Mouse (Mus musculus) lung, postnatal 0 days (tissue): ENCODE data around the gene Kank1. TPM values are rescaled to one million over a fixed set of nuclear protein-coding genes. Genes with fewer than 3 reads are reported as not detected.

ENCODE experiments used
- ATAC-seq: fragments of 200-750 bp; cut with Nextera tagmentation; 2 replicates; pipeline ENCODE4 v1.8.0; 2017; ENCODE audit warnings: moderate library complexity
- DNase-seq: peaks from one replicate; pipeline ENCODE4 v3.0.0-alpha.2; 2016; ENCODE audit warnings: low spot score
- H3K27ac ChIP-seq: fragments of 300-500 bp; sonication (generic); 2 replicates; pipeline ENCODE4 v1.5.1; 2014; ENCODE audit warnings: antibody characterized with exemption, mild to moderate bottlenecking, low read length, mixed read lengths
- H3K27me3 ChIP-seq: fragments of 300-500 bp; sonication (generic); replicated peaks from 2 replicates; pipeline ENCODE4 v1.6.1; 2014; ENCODE audit warnings: low read length, mixed read lengths; ENCODE audit not compliant: insufficient read depth
- H3K36me3 ChIP-seq: fragments of 300-500 bp; sonication (generic); 2 replicates; pipeline ENCODE4 v1.6.1; 2014; ENCODE audit warnings: low read length, mixed read lengths; ENCODE audit not compliant: insufficient read depth
- H3K4me1 ChIP-seq: fragments of 300-500 bp; sonication (generic); 2 replicates; pipeline ENCODE4 v1.6.1; 2014; ENCODE audit warnings: antibody characterized with exemption, low read depth, low read length, mixed read lengths; ENCODE audit not compliant: insufficient read depth
- H3K4me2 ChIP-seq: fragments of 300-500 bp; sonication (generic); replicated peaks from 2 replicates; pipeline ENCODE4 v1.6.1; 2014; ENCODE audit warnings: low read depth, mild to moderate bottlenecking, low read length, moderate library complexity, mixed read lengths
- H3K4me3 ChIP-seq: fragments of 300-500 bp; sonication (generic); 2 replicates; pipeline ENCODE4 v1.5.1; 2014; ENCODE audit warnings: low read depth, low read length
- H3K9ac ChIP-seq: fragments of 300-500 bp; sonication (generic); replicated peaks from 2 replicates; pipeline ENCODE4 v1.6.1; 2014; ENCODE audit warnings: low read depth, mild to moderate bottlenecking
- H3K9me3 ChIP-seq: fragments of 300-500 bp; sonication (generic); 2 replicates; pipeline ENCODE4 v1.6.1; 2016; ENCODE audit warnings: low read length, mixed read lengths
- CTCF ChIP-seq: IDR thresholded peaks from 2 replicates; pipeline ENCODE4 v1.5.1; 2016; ENCODE audit warnings: antibody characterized with exemption, mild to moderate bottlenecking
- EP300 ChIP-seq: IDR thresholded peaks from 2 replicates; pipeline ENCODE4 v1.6.1; 2016; ENCODE audit warnings: antibody characterized with exemption, mild to moderate bottlenecking, control low read depth
- WGBS: fragments of 180-500 bp; shearing (Covaris S2); extraction: QIAGEN DNeasy Blood & Tissue Kit; methylation state at CpG from one replicate; pipeline ENCODE4 v1.1.7; 2014; 5-methylcytosine and 5-hydroxymethylcytosine counted together
- polyA plus RNA-seq: library from polyadenylated mRNA; unstranded; fragments of >200 nt; fragmentation: Nextera tagmentation; extraction: Ambion mirVana; gene quantifications from 2 replicates; pipeline ENCODE4 v1.2.1, GENCODE M21; 2015

The Kank1 gene
- polyA plus RNA-seq, 1 experiment from 2014 or later, result 6.9 TPM

DNA sequence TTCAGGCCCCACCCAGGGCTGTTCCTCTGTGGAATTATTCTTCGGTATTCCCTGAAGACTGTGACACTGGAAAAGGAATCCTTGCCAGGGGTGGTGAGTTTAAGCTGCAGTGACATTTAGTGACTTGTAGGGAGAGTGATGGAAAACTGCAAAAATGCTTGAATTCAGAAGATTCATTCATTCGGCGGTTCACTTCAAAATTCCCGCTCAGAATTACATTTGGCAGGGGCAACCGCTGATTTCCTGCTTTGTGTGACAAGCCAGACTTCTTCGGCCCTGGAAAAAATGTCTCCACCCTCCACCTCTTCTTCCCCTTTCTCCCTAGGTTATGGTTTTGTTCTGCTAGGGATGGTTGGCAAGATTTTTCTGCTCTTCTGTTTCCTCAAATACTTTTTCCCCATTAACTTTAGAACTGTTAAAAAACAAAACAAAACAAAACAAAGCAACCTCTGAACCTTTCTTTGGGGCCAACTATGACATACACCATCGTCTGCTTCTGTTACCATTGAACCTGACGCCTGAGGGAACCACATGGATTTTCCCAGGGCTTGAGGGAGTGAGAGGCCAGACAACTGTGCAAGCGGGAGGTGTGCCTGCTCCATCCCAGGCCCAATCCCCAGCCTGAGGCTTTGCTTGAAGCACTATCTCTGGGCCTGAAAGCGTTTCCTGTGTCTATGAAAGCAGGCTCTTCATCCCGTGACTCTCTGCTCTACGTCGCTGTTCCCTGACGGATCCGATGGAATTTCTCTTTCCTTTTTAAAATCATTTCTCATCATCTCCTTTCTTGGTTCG lies 150.1 kb downstream of the Kank1 start:
- Histone ChIP-seq H3K4me3 (no peak overlapping the region), H3K36me3 (no peaks in the 10 kb centered on the region), H3K9ac (no peak overlapping the region), H3K9me3 (no peaks in the 10 kb centered on the region), H3K27ac (no peak overlapping the region), H3K4me1 (no peaks in the 10 kb centered on the region), H3K27me3 (no peaks in the 10 kb centered on the region), H3K4me2 (no peak overlapping the region)
- no peak for DNase-seq
- no peak for TF ChIP-seq CTCF
- no peak for TF ChIP-seq EP300
- ATAC-seq, result no peak
- 60% methylated on average over 16 of the region's 16 CpGs for WGBS

DNA sequence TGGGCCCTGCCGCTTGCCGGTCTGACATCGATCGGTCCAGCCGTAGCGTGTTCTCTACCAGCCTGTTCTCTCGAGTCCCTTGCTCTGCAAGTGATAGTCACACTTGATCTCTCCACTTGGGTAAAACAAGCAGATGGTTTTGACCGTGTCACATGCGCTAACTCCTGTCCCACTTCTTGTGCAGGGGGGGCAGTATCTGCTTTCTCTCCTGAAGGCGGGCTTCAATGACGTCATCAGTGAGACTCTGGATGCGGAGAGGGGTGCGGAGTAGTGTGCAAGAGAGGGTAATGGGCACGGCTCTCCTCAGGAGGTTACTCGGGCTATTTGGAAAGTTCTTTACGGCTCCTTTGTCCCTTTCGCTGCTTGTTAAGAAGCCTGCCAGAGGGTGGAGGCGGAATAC lies 151.1 kb downstream of the Kank1 start:
- Histone ChIP-seq H3K9ac (no peak overlapping the region), H3K9me3 (no peaks in the 10 kb centered on the region), H3K4me3 (no peak overlapping the region), H3K4me2 (no peak overlapping the region), H3K27ac (no peak overlapping the region), H3K4me1 (no peaks in the 10 kb centered on the region), H3K27me3 (no peaks in the 10 kb centered on the region), H3K36me3 (no peaks in the 10 kb centered on the region)
- 94% methylated on average over 18 of the region's 18 CpGs for WGBS
- DNase-seq, result no peak
- ATAC-seq, result no peak
- TF ChIP-seq EP300, result no peak
- TF ChIP-seq CTCF, result no peak

DNA sequence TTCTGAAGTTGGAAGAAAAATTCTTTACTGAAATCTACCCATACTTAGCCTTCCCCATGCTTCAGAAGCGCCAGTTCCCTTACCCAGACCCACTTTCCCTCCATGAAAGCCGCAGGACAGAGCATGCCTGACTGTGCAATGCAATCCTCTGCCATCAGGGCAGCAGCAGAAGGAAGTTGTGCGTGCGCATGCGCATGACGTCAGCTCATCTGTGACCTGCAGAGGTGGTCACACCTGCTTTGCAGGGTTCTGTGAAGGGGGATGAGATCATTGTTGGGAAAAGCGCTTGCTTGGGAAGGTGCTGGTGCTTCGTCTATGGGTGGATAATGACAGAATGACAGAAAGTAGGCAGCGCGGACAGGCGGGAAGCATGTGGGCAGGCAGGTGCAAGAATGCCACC lies 155.4 kb downstream of the Kank1 start:
- ATAC-seq, result peak; percentile 65; the same call in 1 of the 2 replicates
- H3K36me3 ChIP-seq, result no peaks in the 10 kb centered on the region
- 79% methylated on average over 11 of the region's 11 CpGs for WGBS
- no peak overlapping the region for H3K4me2 ChIP-seq
- TF ChIP-seq EP300 (no peak), CTCF (no peak)
- DNase-seq, result no peak
- no peaks in the 10 kb centered on the region for H3K4me1 ChIP-seq
- H3K27me3 ChIP-seq, result no peaks in the 10 kb centered on the region
- no peaks in the 10 kb centered on the region for H3K9me3 ChIP-seq
- H3K4me3 ChIP-seq, result no peak overlapping the region
- H3K27ac ChIP-seq, result no peak overlapping the region
- H3K9ac ChIP-seq, result no peak overlapping the region

DNA sequence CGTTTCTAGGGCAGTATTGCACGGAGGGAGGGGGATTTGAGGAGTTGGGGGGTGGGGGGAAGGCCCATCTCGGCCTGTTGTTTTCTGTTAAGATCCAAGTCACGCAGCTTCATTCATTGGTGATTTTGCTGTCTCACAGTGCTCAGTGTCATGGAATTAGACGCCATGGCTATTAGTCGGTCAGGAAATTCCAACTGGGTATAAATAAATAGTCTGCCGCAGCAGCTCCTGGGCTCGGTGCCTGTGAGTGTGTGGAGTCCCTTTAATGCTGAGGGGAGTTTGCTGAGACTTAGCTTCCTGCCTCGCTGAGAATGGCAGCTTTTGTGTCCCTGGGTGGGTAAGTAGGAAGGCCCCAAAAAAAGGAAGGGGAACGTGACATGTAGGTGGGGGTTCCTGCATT lies 158.3 kb downstream of the Kank1 start:
- peak overlapping the region; percentile 10; the same call in 1 of the 2 replicates for H3K27ac ChIP-seq
- peak overlapping the region; percentile 29 for H3K4me2 ChIP-seq
- DNase-seq, result peak; percentile 69
- no peak overlapping the region for H3K4me3 ChIP-seq
- no peaks in the 10 kb centered on the region for H3K27me3 ChIP-seq
- H3K9ac ChIP-seq, result no peak overlapping the region
- no peaks in the 10 kb centered on the region for H3K9me3 ChIP-seq
- WGBS, result under 1% methylated on average over 10 of the region's 10 CpGs
- peaks cover 8% of the 10 kb centered on the region; the same call in 1 of the 2 replicates for H3K4me1 ChIP-seq
- peak; percentile 77 for ATAC-seq
- no peak for TF ChIP-seq CTCF
- TF ChIP-seq EP300, result no peak
- no peaks in the 10 kb centered on the region for H3K36me3 ChIP-seq

DNA sequence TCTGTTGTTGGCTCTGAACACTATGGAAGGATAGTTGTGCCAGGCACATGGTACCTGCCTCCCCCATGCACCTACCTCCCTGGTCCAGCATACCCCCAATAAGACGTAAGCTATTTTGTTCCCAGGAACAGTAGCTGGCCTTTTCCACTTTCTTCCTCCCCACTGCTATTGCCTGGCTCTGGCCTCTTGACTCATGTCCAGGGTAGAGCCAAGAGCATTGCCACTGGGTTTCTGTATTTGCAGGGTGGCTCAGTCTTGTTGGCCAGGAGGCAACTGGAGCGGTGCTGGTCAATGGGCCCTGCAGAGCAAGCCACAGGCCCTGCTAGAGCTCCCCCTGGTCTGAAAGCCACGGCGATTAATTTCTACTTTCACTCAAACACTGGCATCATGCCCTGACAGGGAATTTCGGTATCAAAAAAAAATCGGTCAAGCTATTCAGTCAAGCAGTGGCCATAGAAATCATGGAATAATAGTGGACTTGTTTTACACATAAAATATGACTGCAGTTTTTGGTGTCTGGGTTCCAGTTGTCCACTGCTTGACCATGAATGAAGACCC lies 160.0 kb downstream of the Kank1 start:
- no peak overlapping the region for H3K4me3 ChIP-seq
- no peaks in the 10 kb centered on the region for H3K36me3 ChIP-seq
- 79% methylated on average over 6 of the region's 6 CpGs for WGBS
- TF ChIP-seq CTCF (no peak), EP300 (no peak)
- H3K27me3 ChIP-seq, result no peaks in the 10 kb centered on the region
- H3K9me3 ChIP-seq, result no peaks in the 10 kb centered on the region
- H3K4me2 ChIP-seq, result no peak overlapping the region
- H3K9ac ChIP-seq, result no peak overlapping the region
- ATAC-seq (no peak), DNase-seq (no peak)
- H3K27ac ChIP-seq, result no peak overlapping the region
- H3K4me1 ChIP-seq, result peaks cover 12% of the 10 kb centered on the region; the same call in 1 of the 2 replicates

DNA sequence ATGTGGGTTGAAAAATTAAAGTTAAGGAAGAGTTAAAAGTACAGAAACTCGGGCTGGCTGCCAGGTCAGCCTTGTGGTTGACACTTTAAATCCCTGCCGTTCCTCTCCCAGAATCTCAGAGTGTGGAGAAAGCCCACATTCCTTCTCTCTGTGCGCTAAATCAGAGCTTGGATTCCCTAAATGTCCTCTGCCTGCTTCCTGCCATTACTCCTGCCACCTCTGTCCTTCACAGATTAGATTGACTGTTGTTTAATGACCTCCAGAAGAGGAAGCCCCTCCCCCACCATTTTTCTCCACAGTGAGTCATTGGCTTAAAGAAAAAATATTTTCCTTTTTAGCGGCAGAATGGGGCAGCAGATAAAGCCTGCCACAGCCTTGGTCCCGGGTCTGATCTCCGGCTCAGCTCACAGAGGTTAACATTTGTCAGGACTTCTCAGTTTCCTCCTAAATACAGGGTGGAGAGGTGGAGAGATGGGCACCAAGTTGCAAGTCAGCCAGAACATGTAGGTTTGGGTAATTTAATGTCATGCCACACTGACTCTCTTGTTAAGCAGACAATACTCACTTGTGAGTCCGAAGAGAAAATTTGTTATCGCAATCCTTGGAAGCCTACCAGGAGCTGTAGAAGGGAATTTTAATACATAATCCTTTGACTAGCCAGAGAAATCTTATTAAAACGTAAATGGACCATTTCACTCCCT lies 162.9 kb downstream of the Kank1 start:
- Histone ChIP-seq H3K4me3 (no peak overlapping the region), H3K27ac (no peak overlapping the region), H3K9me3 (no peaks in the 10 kb centered on the region), H3K9ac (no peak overlapping the region), H3K36me3 (no peaks in the 10 kb centered on the region), H3K4me1 (peaks cover 12% of the 10 kb centered on the region; the same call in 1 of the 2 replicates), H3K4me2 (0 out of 2 replicates have a peak overlapping the region, but pooled peaks have one; percentile 18), H3K27me3 (no peaks in the 10 kb centered on the region)
- 5% methylated on average over 9 of the region's 9 CpGs for WGBS
- ATAC-seq (peak; percentile 41; the same call in 1 of the 2 replicates), DNase-seq (peak; percentile 65)
- TF ChIP-seq CTCF, result no peak
- TF ChIP-seq EP300, result no peak
